Mouse (Mus musculus): ENCODE data around the gene Capza3.

DNA sequence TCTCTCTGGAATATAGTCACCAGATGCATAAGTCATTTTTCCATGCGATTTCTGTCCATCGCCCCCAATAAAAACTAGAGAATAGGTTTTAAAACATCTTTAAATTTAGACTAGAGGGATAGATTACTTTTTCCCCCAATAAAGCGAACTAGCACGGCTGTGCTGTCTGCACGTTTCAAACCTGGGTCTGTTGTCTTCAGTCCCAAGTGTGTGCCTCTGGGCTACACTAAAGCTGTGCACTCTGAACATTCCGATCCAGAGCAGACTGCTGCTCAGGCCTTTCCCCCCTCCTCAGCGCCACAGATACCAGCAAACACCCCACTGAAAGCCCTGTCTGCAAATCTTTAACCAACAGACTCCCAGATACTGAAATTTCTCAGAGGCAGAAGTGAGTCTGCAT is 39.9 kb downstream of the Capza3 start:
- no peak for TF ChIP-seq GATA1 (IDR thresholded peaks at IDR 0.05; ENCODE audit: borderline replicate concordance, low read length)
- TF ChIP-seq FLI1 (IDR thresholded peaks at IDR 0.05; ENCODE audit: low read length) = no peak
